Mouse (Mus musculus) brain, embryonic 14.5 days (tissue): Measurements from ENCODE around the gene Zdhhc18. TPM values are rescaled to one million over a fixed set of nuclear protein-coding genes. Genes with fewer than 3 reads are reported as not detected.
A peak's percentile ranks its signal among the peaks of the same experiment; 100 is the strongest.

Source experiments
- DNase-seq: peaks from one replicate; pipeline ENCODE4 v3.0.0-alpha.2; 2011; ENCODE audit warnings: low read depth
- CTCF ChIP-seq: fragments of 200-500 bp; IDR thresholded peaks from 2 replicates; pipeline ENCODE4 v1.5.1; 2012; ENCODE audit warnings: inconsistent platforms, mild to moderate bottlenecking, moderate library complexity, borderline replicate concordance; ENCODE audit not compliant: insufficient read depth, insufficient read length; ENCODE audit errors: extremely low read depth
- POLR2A ChIP-seq: fragments of 200-500 bp; IDR thresholded peaks from 2 replicates; pipeline ENCODE4 v1.6.1; 2012; ENCODE audit warnings: mild to moderate bottlenecking, inconsistent platforms, borderline replicate concordance; ENCODE audit not compliant: poor library complexity, insufficient read depth, insufficient read length, severe bottlenecking; ENCODE audit errors: extremely low read depth
- polyA plus RNA-seq: library from polyadenylated mRNA; depleted of rRNA; stranded (reverse); fragments of >200 nt; gene quantifications from 2 replicates; pipeline ENCODE4 v1.2.3, GENCODE M21; 2012; rRNA removed

Zdhhc18 gene
- 34.4 and 39.9 TPM in 2 replicates for polyA plus RNA-seq

- TF ChIP-seq CTCF, result peak; percentile 84
- TF ChIP-seq POLR2A, result no peak
- DNase-seq, result peak; percentile 77
Observed at GRCm38 (mm10) chr4:133649989-133650699, at the start of gene Zdhhc18. Gene Zdhhc18 (minus strand): TSS chr4:133650154.

DNA sequence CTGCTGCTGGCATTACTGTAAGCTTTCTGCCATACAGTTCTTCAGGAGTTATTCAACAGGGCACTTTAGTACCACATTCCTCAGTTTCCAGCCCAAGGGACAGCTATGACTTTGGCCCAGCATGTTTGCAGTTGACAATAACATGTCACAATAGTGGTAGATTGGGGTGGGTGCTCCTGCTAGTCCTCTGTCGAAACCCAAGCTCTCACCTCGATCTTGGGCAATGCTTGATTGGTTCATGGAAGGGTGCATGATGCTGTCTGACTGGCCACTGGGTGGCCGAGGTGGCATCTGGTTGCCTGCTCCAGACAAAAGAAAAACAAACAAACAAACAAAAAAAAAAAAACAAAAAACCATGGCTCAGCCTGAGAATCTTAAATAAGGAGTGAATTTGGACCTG is 45.4 kb upstream of the Zdhhc18 start:
- TF ChIP-seq POLR2A (no peak), CTCF (peak; percentile 14; the same call in 1 of the 2 replicates)
- DNase-seq, result no peak

GRCm38 (mm10) chr4:133690252-133690651 is 40.3 kb upstream of the Zdhhc18 start:
- DNase-seq, result peak; percentile 82
- no peak for TF ChIP-seq POLR2A
- no peak for TF ChIP-seq CTCF

- DNase-seq, result peak; percentile 70
- TF ChIP-seq CTCF (no peak), POLR2A (no peak)
Observed at GRCm38 (mm10) chr4:133688417-133689067, 38.6 kb upstream of the Zdhhc18 start.

GRCm38 (mm10) chr4:133687126-133687525 is 37.2 kb upstream of the Zdhhc18 start:
- no peak for TF ChIP-seq CTCF
- no peak for TF ChIP-seq POLR2A
- no peak for DNase-seq

- TF ChIP-seq POLR2A, result no peak
- no peak for TF ChIP-seq CTCF
Observed at GRCm38 (mm10) chr4:133686512-133686911, 36.6 kb upstream of the Zdhhc18 start.

GRCm38 (mm10) chr4:133680206-133680786 is 30.3 kb upstream of the Zdhhc18 start:
- TF ChIP-seq CTCF (no peak), POLR2A (no peak)
- DNase-seq, result no peak

More at GRCm38 (mm10) chr4:133686512-133686911, 36.6 kb upstream of the Zdhhc18 start:
- no peak for DNase-seq

DNA sequence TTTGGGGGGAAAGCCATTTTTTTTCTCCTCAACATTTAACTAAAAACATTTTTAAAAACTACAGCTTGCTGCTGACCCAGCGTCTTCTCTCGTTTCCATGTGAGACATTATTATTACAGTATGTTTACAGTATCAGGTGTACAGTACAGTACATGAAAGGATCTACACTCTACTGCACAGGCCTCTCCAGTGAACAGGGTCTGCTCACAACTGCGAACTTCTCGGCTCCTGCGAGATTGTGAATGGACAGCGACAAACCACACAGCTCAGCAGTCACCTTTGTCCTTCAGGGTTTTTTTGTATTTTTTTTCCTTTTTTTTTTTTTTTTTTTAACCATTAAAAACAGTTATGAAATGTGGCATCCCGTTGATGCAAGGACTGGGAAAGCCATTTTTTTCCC is 29.7 kb upstream of the Zdhhc18 start:
- TF ChIP-seq POLR2A (no peak), CTCF (no peak)

DNA sequence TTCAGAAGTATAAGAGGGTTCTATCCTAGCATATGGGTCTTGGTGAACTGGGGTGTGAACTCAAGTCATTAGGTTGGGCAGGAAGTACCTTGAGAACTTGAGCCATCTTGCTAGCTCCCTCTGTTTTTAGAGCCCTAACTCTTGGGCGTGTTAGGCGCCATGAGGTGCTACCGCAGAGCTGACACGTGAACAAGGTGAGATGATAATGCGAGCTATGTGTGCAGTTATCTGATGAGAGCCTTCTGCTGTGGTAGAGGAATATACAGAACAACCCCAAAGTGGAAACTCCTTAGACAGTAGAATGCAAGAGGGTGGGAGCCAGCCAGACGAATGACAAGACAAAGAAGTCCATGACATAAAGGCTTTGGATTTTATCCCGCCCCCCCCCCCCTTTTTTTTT is 27.3 kb upstream of the Zdhhc18 start:
- DNase-seq, result no peak
- no peak for TF ChIP-seq POLR2A
- TF ChIP-seq CTCF, result no peak

More for the DNA sequence above, 29.7 kb upstream of the Zdhhc18 start:
- DNase-seq, result no peak

DNA sequence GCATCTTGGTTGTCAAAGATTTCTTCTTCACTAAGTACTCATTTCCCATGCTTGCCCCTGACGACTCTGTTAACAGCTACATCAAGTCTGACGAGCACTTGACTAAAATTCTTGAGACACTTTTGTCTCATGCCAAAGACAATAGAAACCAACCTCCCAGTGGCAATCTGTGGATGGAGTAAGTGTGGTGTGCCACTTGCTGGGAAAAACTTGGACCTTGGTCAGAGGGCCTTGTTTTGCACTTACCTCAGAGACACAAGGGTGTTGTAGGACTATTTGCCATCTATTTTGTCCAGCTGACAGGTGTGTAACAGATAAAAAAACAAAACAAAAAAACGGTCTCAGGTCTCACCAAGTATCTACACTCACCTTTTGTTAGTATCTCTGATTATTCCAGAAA is 26.2 kb upstream of the Zdhhc18 start:
- DNase-seq, result peak; percentile 31
- TF ChIP-seq POLR2A, result no peak
- TF ChIP-seq CTCF, result no peak

GRCm38 (mm10) chr4:133675594-133676016 is 25.7 kb upstream of the Zdhhc18 start:
- DNase-seq, result peak; percentile 94
- no peak for TF ChIP-seq POLR2A
- TF ChIP-seq CTCF, result no peak

- TF ChIP-seq CTCF (no peak), POLR2A (no peak)
- DNase-seq, result no peak
Observed at GRCm38 (mm10) chr4:133674331-133674695, 24.4 kb upstream of the Zdhhc18 start.
